Mouse (Mus musculus) embryonic stem cell, embryonic (primary cell): ENCODE results near the gene Ak5.
"Not testable (repeated sequence)": the region's sequence is repeated elsewhere in the genome, so short reads cannot be mapped to it uniquely, and the experiment has no call there.

Experiments
- CTCF ChIA-PET, 4 experiments: fragments of 300-600 bp in 2 of 4; fragments of 350-600 bp in 2 of 4; sonication (Branson Sonifier 250); formaldehyde crosslinking; loops; one replicate each; lab custom pipeline; 2022; ENCODE audit warnings: inconsistent platforms in 2 of 4; lab: Charles Lee
- POLR2A ChIA-PET, 4 experiments: fragments of 300-600 bp in 2 of 4; fragments of 350-600 bp in 2 of 4; sonication (Branson Sonifier 250); formaldehyde crosslinking; loops; one replicate each; lab custom pipeline; 2022; ENCODE audit warnings: antibody characterized with exemption in 4 of 4, inconsistent platforms in 1 of 4; lab: Charles Lee

Gene Ak5

DNA sequence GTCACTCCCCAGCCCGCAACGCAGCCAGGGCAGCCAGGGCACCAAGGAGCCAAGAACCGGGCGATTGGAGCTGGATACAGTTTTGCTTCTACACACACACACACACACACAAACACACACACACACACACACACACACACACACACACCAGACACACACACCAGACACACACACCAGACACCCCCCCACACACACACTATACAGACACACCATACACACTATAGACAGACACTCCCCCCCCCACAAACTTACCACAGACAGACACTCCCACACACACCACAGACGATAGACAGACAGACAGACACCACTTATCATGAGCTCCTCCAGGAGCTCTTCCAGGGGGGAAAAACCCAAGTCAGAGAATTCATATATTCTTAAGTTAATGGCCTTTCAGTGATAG, at the start of gene Ak5:
TSS of gene Ak5 (minus strand) at position 122 of the 400 bp plus-strand sequence.
- POLR2A ChIA-PET = interaction anchor here in 3 of 4 experiments (0.6 to 1.7 kb wide), 7 partner anchors 9 to 1279 kb away, joined by 3 to 6 read pairs (median 4); no protein-coding TSS in a partner anchor
- CTCF ChIA-PET = interaction anchor here in 3 of 4 experiments (0.6 to 1.1 kb wide), 4 partner anchors 9 to 65 kb away, joined by 3 to 6 read pairs (median 3); no protein-coding TSS in a partner anchor

DNA sequence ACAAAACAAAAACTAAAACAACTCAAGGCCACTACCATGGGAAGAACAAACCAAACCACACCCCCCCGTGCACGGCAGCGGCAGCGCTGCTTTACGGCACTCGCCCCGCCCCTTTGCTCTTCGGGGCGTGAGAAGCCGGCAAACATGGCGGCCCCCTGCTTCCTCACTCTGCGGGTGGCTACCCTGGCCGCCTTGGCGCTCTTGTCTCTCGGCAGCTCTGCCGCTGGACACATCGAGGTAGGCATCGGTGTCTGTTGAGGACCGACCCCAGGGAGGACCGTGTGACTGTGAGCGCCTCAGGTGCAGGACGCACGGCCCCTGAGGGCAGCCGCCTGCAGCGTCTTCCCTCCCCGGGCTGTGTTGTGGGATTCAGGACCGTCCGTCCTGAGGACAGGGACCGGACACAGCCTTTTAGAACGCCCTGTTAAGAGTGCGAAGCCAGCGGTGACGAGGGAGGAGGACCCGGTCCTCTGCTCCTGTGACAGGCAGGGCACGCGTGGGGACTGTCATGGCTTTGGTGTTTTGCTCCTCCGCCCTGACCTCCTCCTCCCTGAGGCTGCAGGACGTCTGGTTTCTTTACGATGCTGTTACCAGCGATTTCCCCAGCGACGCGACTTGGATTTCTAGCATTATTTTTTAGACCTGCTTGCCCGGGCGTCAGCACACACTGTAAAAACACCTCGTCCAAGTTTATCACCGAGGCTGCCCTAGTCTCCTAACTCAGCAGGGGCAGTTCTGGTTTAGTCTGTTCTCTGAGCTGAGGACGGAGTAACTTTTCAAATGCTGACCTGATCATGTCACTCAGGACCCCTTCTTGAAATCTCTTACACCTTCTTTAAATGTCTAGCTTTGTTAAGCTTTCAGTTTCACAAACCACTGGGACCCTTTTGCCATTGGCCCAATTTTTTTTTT, 46.1 kb upstream of the Ak5 start, which contains the start of gene Pigk:
TSS of gene Pigk (plus strand) at position 110 of the 912 bp plus-strand sequence.
- CTCF ChIA-PET = no interaction called here
- POLR2A ChIA-PET = interaction anchor here in 3 of 4 experiments (0.6 to 1.6 kb wide), 4 partner anchors 9 to 1481 kb away, joined by 3 to 8 read pairs (median 3); no protein-coding TSS in a partner anchor

GRCm38 (mm10) chr3:152712957-152713356, 44.8 kb upstream of the Ak5 start:
- ChIA-PET CTCF (interaction anchor here in 1 of 4 experiments (1.3 kb wide), 1 partner anchor 10 kb away, joined by 3 read pairs; no protein-coding TSS in a partner anchor), POLR2A (no interaction called here)

DNA sequence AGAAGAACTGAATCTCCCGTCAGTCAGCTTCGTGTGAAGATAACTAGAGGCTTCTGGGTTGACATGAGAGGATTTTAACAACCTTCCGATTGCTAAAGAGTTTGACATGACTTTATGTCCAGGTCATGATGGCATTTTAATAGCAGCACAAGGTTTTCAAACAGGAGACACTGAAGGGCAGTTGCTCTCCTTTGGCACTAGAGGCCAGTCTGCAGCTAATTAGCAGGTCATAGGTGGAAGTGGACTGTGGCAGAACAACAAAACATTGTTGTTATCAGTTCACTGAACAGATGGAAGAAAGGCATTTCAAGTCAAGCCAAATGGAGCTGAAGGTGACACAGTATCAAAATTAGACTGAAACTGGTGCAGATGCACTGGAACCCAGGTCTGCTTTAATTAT, 41.8 kb upstream of the Ak5 start:
- ChIA-PET CTCF (interaction anchor here in 1 of 4 experiments (0.6 kb wide), 1 partner anchor 63 kb away, joined by 3 read pairs; no protein-coding TSS in a partner anchor), POLR2A (no interaction called here)

DNA sequence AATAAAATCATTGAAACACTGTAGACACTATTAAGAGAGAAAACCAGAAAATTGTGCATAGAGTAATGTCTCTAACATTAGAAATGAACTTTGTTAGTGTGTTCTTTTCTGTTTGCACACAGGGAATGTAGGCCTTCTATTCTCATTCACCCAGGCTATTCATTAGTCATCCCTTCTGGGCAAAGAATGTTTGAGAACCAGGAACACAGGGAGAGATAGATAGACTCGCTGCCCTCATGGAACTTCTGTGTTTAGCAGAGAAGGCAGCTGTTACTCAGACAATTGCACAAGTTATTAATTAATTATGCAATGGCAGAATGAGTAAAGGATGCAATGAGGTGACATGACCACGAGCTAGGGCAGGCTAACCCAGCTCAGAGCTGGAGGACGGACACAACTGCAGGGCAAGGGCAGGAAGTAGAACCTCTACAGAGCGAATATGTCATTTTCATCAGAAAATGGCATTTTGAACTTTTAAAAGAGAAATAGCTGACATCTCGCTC, 39.2 kb upstream of the Ak5 start:
- POLR2A ChIA-PET = interaction anchor here in 1 of 4 experiments (1.1 kb wide), 1 partner anchor 10 kb away, joined by 3 read pairs; no protein-coding TSS in a partner anchor
- CTCF ChIA-PET = interaction anchor here in 1 of 4 experiments (0.6 kb wide), 1 partner anchor 290 kb away, joined by 4 read pairs; no protein-coding TSS in a partner anchor

DNA sequence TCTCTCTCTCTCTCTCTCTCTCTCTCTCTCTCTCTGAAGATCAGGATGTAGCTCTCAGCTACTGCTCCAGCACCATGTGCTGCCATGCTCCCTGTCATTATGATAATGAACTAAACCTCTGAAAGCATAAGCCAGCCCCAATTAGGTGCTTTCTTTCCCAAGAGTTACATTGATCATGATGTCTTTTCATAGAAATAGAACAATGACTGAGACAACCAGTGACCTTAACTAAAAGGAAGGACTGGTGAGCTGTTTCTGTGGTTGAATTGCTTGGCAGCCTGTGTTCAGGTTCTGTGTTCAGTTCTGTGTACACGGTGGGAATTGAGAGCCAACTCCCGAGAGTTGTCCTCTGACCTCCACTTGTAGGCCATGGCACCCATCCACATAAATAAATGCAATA, 38.7 kb upstream of the Ak5 start:
- ChIA-PET CTCF (interaction anchor here in 1 of 4 experiments (0.6 kb wide), 1 partner anchor 291 kb away, joined by 4 read pairs; no protein-coding TSS in a partner anchor), POLR2A (interaction anchor here in 1 of 4 experiments (1.1 kb wide), 1 partner anchor 9 kb away, joined by 3 read pairs; no protein-coding TSS in a partner anchor)

GRCm38 (mm10) chr3:152705826-152706225, 37.7 kb upstream of the Ak5 start:
- ChIA-PET CTCF (no interaction called here), POLR2A (no interaction called here)

DNA sequence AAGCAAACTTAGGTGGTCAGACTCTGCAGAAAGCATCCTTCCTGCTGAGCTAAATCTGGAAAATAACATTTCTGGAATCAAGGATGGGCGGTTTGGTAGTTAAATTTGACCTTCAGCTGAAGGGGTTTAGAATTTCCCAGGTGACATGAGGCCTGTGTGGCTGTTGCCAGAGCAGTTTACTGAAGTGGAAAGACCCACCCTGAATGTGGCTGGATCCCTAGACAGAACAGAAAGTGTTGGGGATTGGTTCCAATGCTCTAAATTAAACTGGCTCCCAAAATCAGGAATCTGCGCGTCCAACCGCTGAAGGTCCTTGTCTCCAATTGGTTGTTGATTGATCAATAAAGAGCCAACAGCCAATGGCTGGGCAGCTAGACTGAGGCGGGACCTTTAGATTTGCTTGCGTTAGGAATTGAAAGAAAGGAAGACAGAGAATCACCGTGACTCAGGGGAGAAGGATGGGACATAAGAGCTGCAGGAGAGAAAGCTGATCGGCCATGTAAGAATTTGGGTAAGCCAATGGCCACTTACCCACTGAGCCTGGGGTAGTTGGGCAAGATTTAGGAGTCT, 34.2 kb upstream of the Ak5 start:
- ChIA-PET POLR2A (interaction anchor here (0.7 to 1.5 kb wide), 9 partner anchors 13 to 437 kb away, joined by 3 to 8 read pairs (median 4); no protein-coding TSS in a partner anchor), CTCF (interaction anchor here in 1 of 4 experiments (1.3 to 1.5 kb wide), 2 partner anchors 17 to 228 kb away, joined by 5 to 8 read pairs; no protein-coding TSS in a partner anchor)

DNA sequence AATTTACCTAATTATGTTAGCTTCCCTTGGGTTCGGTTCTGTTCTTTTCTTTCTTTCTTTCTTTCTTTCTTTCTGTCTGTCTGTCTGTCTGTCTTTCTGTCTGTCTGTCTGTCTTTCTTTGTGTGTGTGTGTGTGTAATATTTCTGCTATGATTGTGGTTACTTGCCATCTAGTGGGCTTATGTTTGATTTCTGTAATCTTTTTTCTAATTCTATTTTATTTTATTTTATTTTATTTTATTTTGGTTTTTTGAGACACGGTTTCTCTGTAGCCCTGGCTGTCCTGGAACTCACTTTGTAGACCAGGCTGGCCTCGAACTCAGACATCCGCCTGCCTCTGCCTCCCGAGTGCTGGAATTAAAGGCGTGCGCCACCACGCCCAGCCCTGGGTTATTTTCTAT, 33.4 kb upstream of the Ak5 start:
- CTCF ChIA-PET = not testable (repeated sequence)
- POLR2A ChIA-PET = interaction anchor here in 2 of 4 experiments (1.1 to 1.5 kb wide), 2 partner anchors 35 to 221 kb away, joined by 3 to 5 read pairs; no protein-coding TSS in a partner anchor

DNA sequence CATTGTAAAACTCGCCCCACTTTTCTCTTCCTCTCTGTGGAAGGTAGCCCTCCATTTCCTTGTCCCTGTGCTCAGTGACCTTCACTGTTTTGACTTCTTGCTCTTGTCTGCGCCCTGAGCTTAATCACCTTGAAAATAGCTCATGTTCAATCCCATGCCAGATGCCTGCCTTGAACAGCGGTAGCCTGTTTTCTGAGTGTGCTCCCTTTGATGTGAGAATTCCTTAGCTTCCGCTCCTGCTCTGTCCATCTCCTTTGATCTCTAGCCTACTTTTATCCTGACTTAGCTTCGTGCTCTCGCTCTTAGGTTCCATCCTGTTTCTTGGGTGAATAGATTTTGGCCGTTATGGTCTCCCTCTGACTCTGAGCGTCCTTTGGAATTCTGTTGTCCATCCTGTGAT, 31.1 kb upstream of the Ak5 start:
- CTCF ChIA-PET = no interaction called here
- POLR2A ChIA-PET = no interaction called here

DNA sequence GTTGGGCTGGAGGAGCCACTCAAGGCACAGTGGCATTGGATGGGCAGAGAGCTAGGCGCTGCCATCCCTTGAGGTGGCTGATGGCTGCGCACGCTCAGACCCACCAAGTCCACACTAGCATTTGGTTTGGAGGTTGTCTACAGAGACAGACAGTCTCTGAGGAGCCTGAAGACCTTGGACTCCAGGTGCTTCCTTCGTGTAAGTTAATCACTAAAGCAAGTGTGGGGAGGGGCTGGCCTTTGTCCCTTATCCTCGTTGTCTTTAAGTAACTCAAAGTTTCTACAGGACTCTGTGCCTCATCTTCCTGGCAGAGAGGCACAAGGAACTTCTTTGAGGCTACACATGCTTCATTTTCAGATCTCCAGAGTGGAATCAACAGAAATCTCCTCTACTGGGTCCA, 29.9 kb upstream of the Ak5 start:
- ChIA-PET POLR2A (interaction anchor here in 2 of 4 experiments (0.5 to 1.4 kb wide), 2 partner anchors 10 to 227 kb away, joined by 3 to 5 read pairs; no protein-coding TSS in a partner anchor), CTCF (no interaction called here)

DNA sequence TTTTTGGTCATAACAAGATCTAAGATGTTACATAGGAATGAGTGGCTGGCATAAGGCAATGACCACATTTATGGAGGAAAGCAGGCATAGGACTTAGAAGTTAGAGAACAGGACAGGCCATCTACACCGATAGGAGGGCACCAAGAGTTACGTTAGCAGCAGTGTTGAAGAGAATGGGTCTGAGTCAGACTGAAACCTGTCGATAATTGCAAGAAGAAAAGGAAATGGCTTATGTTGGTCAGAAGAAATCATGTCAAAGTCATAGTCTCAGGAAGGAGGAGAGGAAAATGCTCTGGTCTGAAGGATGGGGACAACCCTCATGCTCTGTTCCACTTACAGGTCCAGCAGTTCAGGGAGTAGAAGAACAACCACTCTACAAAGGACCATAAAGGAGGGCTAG, 26.8 kb upstream of the Ak5 start:
- POLR2A ChIA-PET = no interaction called here
- CTCF ChIA-PET = no interaction called here

DNA sequence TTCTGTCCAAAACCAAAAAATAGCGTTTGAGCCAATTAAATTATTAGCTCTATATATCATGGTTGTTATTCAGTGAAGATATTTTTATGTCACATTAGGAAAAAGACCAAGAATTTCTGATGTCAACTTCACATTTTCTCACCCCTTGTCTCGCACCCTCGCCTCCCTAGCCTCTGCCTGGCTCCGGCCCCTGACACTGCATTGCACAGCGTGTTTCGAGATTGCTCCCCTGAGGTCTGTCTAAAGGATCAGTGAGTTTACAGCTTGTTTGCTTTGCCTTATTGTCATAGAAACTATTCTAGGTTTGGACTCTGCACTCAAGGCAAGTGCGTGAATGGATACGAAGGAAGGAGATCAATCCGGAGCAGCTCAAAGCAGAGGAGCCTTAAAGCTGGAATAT, 20.9 kb upstream of the Ak5 start:
- CTCF ChIA-PET = no interaction called here
- POLR2A ChIA-PET = no interaction called here

GRCm38 (mm10) chr3:152688532-152688931, 20.4 kb upstream of the Ak5 start:
- ChIA-PET POLR2A (no interaction called here), CTCF (no interaction called here)

- POLR2A ChIA-PET = interaction anchor here in 1 of 4 experiments (0.9 kb wide), 1 partner anchor 8 kb away, joined by 3 read pairs; no protein-coding TSS in a partner anchor
Measured at GRCm38 (mm10) chr3:152674663-152675062, 6.5 kb upstream of the Ak5 start.

GRCm38 (mm10) chr3:152669783-152670182, 1.6 kb upstream of the Ak5 start:
- ChIA-PET CTCF (interaction anchor here in 2 of 4 experiments (0.6 kb wide), 2 partner anchors 852 to 1006 kb away, joined by 3 to 4 read pairs; no protein-coding TSS in a partner anchor), POLR2A (interaction anchor here in 1 of 4 experiments (2.1 kb wide), 1 partner anchor 9 kb away, joined by 4 read pairs; no protein-coding TSS in a partner anchor)

More at GRCm38 (mm10) chr3:152674663-152675062, 6.5 kb upstream of the Ak5 start:
- CTCF ChIA-PET = no interaction called here

DNA sequence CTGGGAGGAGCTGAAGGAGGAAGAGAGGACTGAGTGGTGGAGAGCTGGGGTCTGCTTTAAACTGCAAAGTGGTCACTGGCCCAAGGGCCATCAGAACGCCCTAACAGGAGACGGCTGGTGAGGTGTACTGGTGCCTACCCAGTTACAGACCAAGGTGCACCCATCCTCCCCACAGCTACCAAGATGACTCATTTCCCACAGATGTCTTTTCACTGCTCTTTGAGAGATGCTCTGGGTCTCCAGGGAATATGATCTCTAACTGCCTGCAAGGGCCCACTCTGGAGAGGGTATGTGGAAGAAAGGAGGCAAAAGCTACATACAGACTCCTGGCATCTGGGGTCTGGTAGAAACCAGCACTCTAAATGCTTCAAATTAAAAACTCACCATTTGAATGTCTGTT, 633 bp upstream of the Ak5 start:
- ChIA-PET POLR2A (interaction anchor here in 2 of 4 experiments (0.7 to 1.7 kb wide), 3 partner anchors 10 to 194 kb away, joined by 3 to 6 read pairs (median 3); no protein-coding TSS in a partner anchor), CTCF (interaction anchor here in 2 of 4 experiments (0.6 to 1.1 kb wide), 3 partner anchors 10 to 64 kb away, joined by 3 to 6 read pairs (median 3); no protein-coding TSS in a partner anchor)
